Mouse (Mus musculus) MEL (cell line): ENCODE measurements around the gene Slc39a11. TPM values are rescaled to one million over a fixed set of nuclear protein-coding genes. Genes with fewer than 3 reads are reported as not detected.

Source experiments
- DNase-seq: peaks from one replicate; pipeline ENCODE4 v3.0.0; 2011; ENCODE audit warnings: low read depth, low spot score
- H3K27ac ChIP-seq: 2 replicates; pipeline ENCODE4 v1.5.1; 2012; ENCODE audit warnings: low read depth, mild to moderate bottlenecking, control low read depth, low read length, moderate library complexity; ENCODE audit not compliant: control insufficient read depth
- H3K27me3 ChIP-seq, 2 experiments: fragments of 150-350 bp in 1 of 2; sonication (generic) in 1 of 2; 2 replicates each; pipeline ENCODE4 v1.6.1; 2012; ENCODE audit warnings: low read length in 2 of 2, mild to moderate bottlenecking in 2 of 2, improper control_type of control experiment in 1 of 2, moderate library complexity in 1 of 2; ENCODE audit not compliant: insufficient read depth in 2 of 2, control insufficient read depth in 1 of 2
- H3K36me3 ChIP-seq, 2 experiments: 2 replicates each; pipeline ENCODE4 v1.6.1; 2012 to 2014; ENCODE audit warnings: low read length in 2 of 2, improper control_type of control experiment in 1 of 2, inconsistent platforms in 1 of 2, mild to moderate bottlenecking in 1 of 2; ENCODE audit not compliant: insufficient read depth in 2 of 2, control insufficient read depth in 1 of 2
- H3K4me1 ChIP-seq, 2 experiments: fragments of 150-350 bp in 1 of 2; sonication (generic) in 1 of 2; 2 replicates each; pipeline ENCODE4 v1.6.1; 2012; ENCODE audit warnings: low read length in 2 of 2, improper control_type of control experiment in 1 of 2, mild to moderate bottlenecking in 1 of 2; ENCODE audit not compliant: insufficient read depth in 2 of 2, control insufficient read depth in 1 of 2
- H3K4me3 ChIP-seq, 2 experiments: fragments of 150-350 bp in 1 of 2; sonication (generic) in 1 of 2; 2 replicates each; pipeline ENCODE4 v1.5.1; 2012; ENCODE audit warnings: low read depth in 2 of 2, low read length in 2 of 2, mild to moderate bottlenecking in 2 of 2, moderate library complexity in 2 of 2, control low read depth in 1 of 2, improper control_type of control experiment in 1 of 2; ENCODE audit not compliant: control insufficient read depth in 1 of 2, insufficient read depth in 1 of 2
- H3K79me2 ChIP-seq: 2 replicates; pipeline ENCODE4 v1.6.1; 2012; ENCODE audit warnings: mild to moderate bottlenecking, low read length, moderate library complexity; ENCODE audit not compliant: control insufficient read depth, poor library complexity, insufficient read depth
- H3K9ac ChIP-seq: 2 replicates; pipeline ENCODE4 v1.6.1; 2012; ENCODE audit warnings: low read depth, mild to moderate bottlenecking, control low read depth, low read length, moderate library complexity; ENCODE audit not compliant: control insufficient read depth, poor library complexity, severe bottlenecking
- H3K9me3 ChIP-seq: fragments of 150-350 bp; sonication (generic); replicated peaks from 2 replicates; pipeline ENCODE4 v1.6.1; 2012; ENCODE audit warnings: mild to moderate bottlenecking, low read length, improper control_type of control experiment, moderate library complexity; ENCODE audit not compliant: insufficient read depth
- CHD2 ChIP-seq: IDR thresholded peaks from 2 replicates; pipeline ENCODE4 v1.6.1; 2011; ENCODE audit warnings: low read length, improper control_type of control experiment
- CTCF ChIP-seq, 3 experiments: IDR thresholded peaks in 2 of 3; conservative IDR thresholded peaks in 1 of 3; 2 replicates each; pipeline ENCODE4 v1.5.1; 2011 to 2012; ENCODE audit warnings: low read length in 3 of 3, low read depth in 2 of 3, mild to moderate bottlenecking in 2 of 3, improper control_type of control experiment in 1 of 3, inconsistent platforms in 1 of 3, mixed read lengths in 1 of 3, moderate library complexity in 1 of 3; ENCODE audit not compliant: control insufficient read depth in 1 of 3, insufficient read depth in 1 of 3, poor library complexity in 1 of 3, severe bottlenecking in 1 of 3
- EP300 ChIP-seq, 2 experiments: IDR thresholded peaks; 2 replicates each; pipeline ENCODE4 v1.6.1; 2011; ENCODE audit warnings: improper control_type of control experiment in 2 of 2, low read length in 2 of 2, low read depth in 1 of 2, mild to moderate bottlenecking in 1 of 2
- ETS1 ChIP-seq: IDR thresholded peaks from 2 replicates; pipeline ENCODE4 v1.6.1; 2012; ENCODE audit warnings: low read depth, mild to moderate bottlenecking, inconsistent platforms, low read length, improper control_type of control experiment, moderate library complexity
- GATA1 ChIP-seq: IDR thresholded peaks from 2 replicates; pipeline ENCODE4 v1.6.1; 2011; ENCODE audit warnings: low read depth, low read length, improper control_type of control experiment
- JUND ChIP-seq: IDR thresholded peaks from 2 replicates; pipeline ENCODE4 v1.6.1; 2011; ENCODE audit warnings: low read depth, mild to moderate bottlenecking, improper control_type of control experiment, low read length
- MAFK ChIP-seq: IDR thresholded peaks from 2 replicates; pipeline ENCODE4 v1.6.1; 2011; ENCODE audit warnings: low read depth, mild to moderate bottlenecking, low read length, improper control_type of control experiment, borderline replicate concordance
- MEF2A ChIP-seq: IDR thresholded peaks from 2 replicates; pipeline ENCODE4 v1.6.1; 2014; ENCODE audit warnings: low read depth, mild to moderate bottlenecking, inconsistent platforms, low read length, improper control_type of control experiment; ENCODE audit not compliant: poor library complexity, insufficient replicate concordance, severe bottlenecking; ENCODE audit errors: extremely low read depth
- MXI1 ChIP-seq: IDR thresholded peaks from 2 replicates; pipeline ENCODE4 v1.6.1; 2011; ENCODE audit warnings: mild to moderate bottlenecking, low read depth, low read length, improper control_type of control experiment
- MYC ChIP-seq: IDR thresholded peaks from 2 replicates; pipeline ENCODE4 v1.6.1; 2011; ENCODE audit warnings: low read depth, mild to moderate bottlenecking, low read length, improper control_type of control experiment, moderate library complexity
- NRF1 ChIP-seq: IDR thresholded peaks from 2 replicates; pipeline ENCODE4 v1.6.1; 2014; ENCODE audit warnings: low read depth, mild to moderate bottlenecking, inconsistent platforms, low read length, improper control_type of control experiment, moderate library complexity; ENCODE audit not compliant: poor library complexity, insufficient read depth, severe bottlenecking
- POLR2A ChIP-seq, 2 experiments: IDR thresholded peaks; 2 replicates each; pipeline ENCODE4 v1.6.1; 2011 to 2012; ENCODE audit warnings: low read length in 2 of 2, mild to moderate bottlenecking in 2 of 2, control low read depth in 1 of 2, improper control_type of control experiment in 1 of 2, low read depth in 1 of 2, moderate library complexity in 1 of 2; ENCODE audit not compliant: control insufficient read depth in 1 of 2, insufficient read depth in 1 of 2, poor library complexity in 1 of 2
- POLR2AphosphoS2 ChIP-seq: IDR thresholded peaks from 2 replicates; pipeline ENCODE4 v1.6.1; 2011; ENCODE audit warnings: low read length, improper control_type of control experiment
- POLR2AphosphoS5 ChIP-seq: IDR thresholded peaks from 2 replicates; pipeline ENCODE4 v1.6.1; 2012; ENCODE audit warnings: low read depth, borderline replicate concordance, mild to moderate bottlenecking, inconsistent platforms, low read length, moderate library complexity, mixed read lengths
- RAD21 ChIP-seq: IDR thresholded peaks from 2 replicates; pipeline ENCODE4 v1.6.1; 2011; ENCODE audit warnings: mild to moderate bottlenecking, low read depth, low read length, improper control_type of control experiment
- TCF12 ChIP-seq: IDR thresholded peaks from 2 replicates; pipeline ENCODE4 v1.6.1; 2014; ENCODE audit warnings: low read depth, mild to moderate bottlenecking, inconsistent platforms, low read length, improper control_type of control experiment, moderate library complexity
- UBTF ChIP-seq: IDR thresholded peaks from 2 replicates; pipeline ENCODE4 v1.6.1; 2012; ENCODE audit warnings: low read depth, mild to moderate bottlenecking, inconsistent platforms, low read length, improper control_type of control experiment, moderate library complexity, borderline replicate concordance; ENCODE audit not compliant: insufficient read depth
- USF2 ChIP-seq, 2 experiments: IDR thresholded peaks; 2 replicates each; pipeline ENCODE4 v1.6.1; 2011 to 2012; ENCODE audit warnings: improper control_type of control experiment in 2 of 2, low read length in 2 of 2, borderline replicate concordance in 1 of 2, inconsistent platforms in 1 of 2, low read depth in 1 of 2, mild to moderate bottlenecking in 1 of 2; ENCODE audit not compliant: insufficient read depth in 1 of 2
- ZC3H11A ChIP-seq: IDR thresholded peaks from 2 replicates; pipeline ENCODE4 v1.6.1; 2012; ENCODE audit warnings: low read depth, mild to moderate bottlenecking, inconsistent platforms, low read length, improper control_type of control experiment
- ZKSCAN1 ChIP-seq: IDR thresholded peaks from 2 replicates; pipeline ENCODE4 v1.6.1; 2012; ENCODE audit warnings: low read depth, mild to moderate bottlenecking, inconsistent platforms, low read length, improper control_type of control experiment, moderate library complexity
- ZMIZ1 ChIP-seq: IDR thresholded peaks from 2 replicates; pipeline ENCODE4 v1.6.1; 2012; ENCODE audit warnings: low read depth, mild to moderate bottlenecking, inconsistent platforms, low read length, improper control_type of control experiment, moderate library complexity
- polyA plus RNA-seq, 2 experiments: library from polyadenylated mRNA; stranded (reverse) in 1 of 2; unstranded in 1 of 2; fragments of >175 nt in 1 of 2; fragments of >200 nt in 1 of 2; gene quantifications; 2 replicates each; pipeline versions ENCODE4 v1.2.1 to v1.2.4; 2012; ENCODE audit warnings: low replicate concordance in 2 of 2, low read depth in 1 of 2; ENCODE audit not compliant: insufficient read length in 2 of 2, insufficient read depth in 1 of 2, missing spikeins in 1 of 2
- total RNA-seq: library from RNA; depleted of rRNA; stranded (reverse); fragments of 300-350 nt; gene quantifications from 2 replicates; pipeline ENCODE4 v1.2.3, GENCODE M21; 2012

Gene Slc39a11
- total and polyA plus RNA-seq, 3 experiments: 34.2 to 45.6 TPM; not detected in 1

- H3K9me3 ChIP-seq: no peaks in the 10 kb centered on the region
- DNase-seq: no peak
- H3K36me3 ChIP-seq: no peaks in the 10 kb centered on the region
- H3K9ac ChIP-seq: no peak overlapping the region
- no peak overlapping the region for H3K4me3 ChIP-seq
- no peaks in the 10 kb centered on the region for H3K27me3 ChIP-seq
- TF ChIP-seq MYC: no peak
- H3K79me2 ChIP-seq: no peaks in the 10 kb centered on the region
- H3K27ac ChIP-seq: no peak overlapping the region
- H3K4me1 ChIP-seq: no peaks in the 10 kb centered on the region
Observed at GRCm38 (mm10) chr11:113266706-113267105, 383.2 kb downstream of the Slc39a11 start.

- DNase-seq: no peak
- H3K9me3 ChIP-seq: no peaks in the 10 kb centered on the region
Observed at GRCm38 (mm10) chr11:113265567-113265966, 384.3 kb downstream of the Slc39a11 start.

GRCm38 (mm10) chr11:113263971-113264370 lies 385.9 kb downstream of the Slc39a11 start:
- Histone ChIP-seq H3K4me3 (no peak overlapping the region), H3K79me2 (no peaks in the 10 kb centered on the region), H3K27me3 (no peaks in the 10 kb centered on the region), H3K9me3 (no peaks in the 10 kb centered on the region), H3K36me3 (no peaks in the 10 kb centered on the region), H3K4me1 (no peaks in the 10 kb centered on the region), H3K9ac (no peak overlapping the region), H3K27ac (no peak overlapping the region)
- no peak for TF ChIP-seq ZMIZ1
- TF ChIP-seq POLR2AphosphoS5: no peak
- no peak for TF ChIP-seq MAFK
- no peak for TF ChIP-seq NRF1
- no peak for TF ChIP-seq POLR2AphosphoS2
- no peak for TF ChIP-seq GATA1
- TF ChIP-seq ZKSCAN1: no peak
- no peak for TF ChIP-seq ZC3H11A
- TF ChIP-seq USF2 (IDR thresholded peaks at IDR 0.05; ENCODE audit: borderline replicate concordance in 1 of 2, insufficient read depth in 1 of 2, low read depth in 1 of 2, low read length in 2 of 2): no peak
- no peak for TF ChIP-seq CHD2
- no peak for TF ChIP-seq JUND
- no peak for TF ChIP-seq EP300 (IDR thresholded peaks at IDR 0.05; ENCODE audit: low read depth in 1 of 2, low read length in 2 of 2)
- DNase-seq: no peak

More at GRCm38 (mm10) chr11:113265567-113265966, 384.3 kb downstream of the Slc39a11 start:
- no peaks in the 10 kb centered on the region for H3K4me1 ChIP-seq
- TF ChIP-seq POLR2A (IDR thresholded peaks at IDR 0.05; ENCODE audit: control insufficient read depth in 1 of 2, insufficient read depth in 1 of 2, low read depth in 1 of 2, low read length in 2 of 2, poor library complexity in 1 of 2) (no peak), UBTF (no peak), TCF12 (no peak), RAD21 (no peak), ETS1 (no peak), MEF2A (no peak), MXI1 (no peak), POLR2AphosphoS2 (no peak), CTCF (IDR thresholded peaks at IDR 0.05 in 2 of 3, conservative IDR thresholded peaks at IDR 0.05 in 1 of 3; ENCODE audit: control insufficient read depth in 1 of 3, insufficient read depth in 1 of 3, low read depth in 2 of 3, low read length in 3 of 3, poor library complexity in 1 of 3, severe bottlenecking in 1 of 3) (no peak), ZMIZ1 (no peak)
- no peaks in the 10 kb centered on the region for H3K27me3 ChIP-seq
- no peaks in the 10 kb centered on the region for H3K79me2 ChIP-seq
- no peak overlapping the region for H3K27ac ChIP-seq
- no peaks in the 10 kb centered on the region for H3K36me3 ChIP-seq
- H3K9ac ChIP-seq: no peak overlapping the region
- no peak overlapping the region for H3K4me3 ChIP-seq
